Mouse (Mus musculus) testis, postnatal 10 days (tissue): Measurements from ENCODE around the gene Lyrm4.

Experiments used
- DNase-seq: peaks from one replicate; pipeline ENCODE4 v3.0.0; 2021; ENCODE audit warnings: low spot score

Gene Lyrm4

GRCm38 (mm10) chr13:36117143-36118014, at the start of gene Lyrm4, which contains the start of gene Fars2:
TSS of gene Lyrm4 (minus strand) at chr13:36117526.
TSS of gene Fars2 (plus strand) at chr13:36117412.
- DNase-seq: peak; percentile 99

GRCm38 (mm10) chr13:36163898-36164297, 46.6 kb upstream of the Lyrm4 start:
- DNase-seq: no peak

- no peak for DNase-seq
These were observed 46.1 kb upstream of the Lyrm4 start for GRCm38 (mm10) chr13:36163411-36163810.

- DNase-seq: no peak
These were observed 39.1 kb upstream of the Lyrm4 start for GRCm38 (mm10) chr13:36156340-36156931.

GRCm38 (mm10) chr13:36152728-36153498, 35.6 kb upstream of the Lyrm4 start:
- no peak for DNase-seq

- DNase-seq: no peak
These were observed 32.9 kb upstream of the Lyrm4 start for GRCm38 (mm10) chr13:36150272-36150671.

- DNase-seq: no peak
These were observed 32.0 kb upstream of the Lyrm4 start for GRCm38 (mm10) chr13:36149175-36149939.

- DNase-seq: no peak
These were observed 28.3 kb upstream of the Lyrm4 start for GRCm38 (mm10) chr13:36145601-36146000.

- no peak for DNase-seq
These were observed 23.1 kb upstream of the Lyrm4 start for GRCm38 (mm10) chr13:36140247-36141016.

GRCm38 (mm10) chr13:36139703-36140102, 22.4 kb upstream of the Lyrm4 start:
- no peak for DNase-seq

- DNase-seq: no peak
These were observed 14.8 kb upstream of the Lyrm4 start for GRCm38 (mm10) chr13:36131992-36132649.

GRCm38 (mm10) chr13:36131401-36131800, 14.1 kb upstream of the Lyrm4 start:
- DNase-seq: no peak

GRCm38 (mm10) chr13:36129360-36130054, 12.2 kb upstream of the Lyrm4 start:
- DNase-seq: no peak

- no peak for DNase-seq
These were observed 3.3 kb upstream of the Lyrm4 start for GRCm38 (mm10) chr13:36120606-36121005.

- no peak for DNase-seq
These were observed 2.4 kb upstream of the Lyrm4 start for GRCm38 (mm10) chr13:36119684-36120083.

- DNase-seq: peak; percentile 63
These were observed 695 bp downstream of the Lyrm4 start for GRCm38 (mm10) chr13:36116520-36117142.

GRCm38 (mm10) chr13:36113181-36113580, 4.1 kb downstream of the Lyrm4 start:
- DNase-seq: no peak

GRCm38 (mm10) chr13:36111331-36111730, 6.0 kb downstream of the Lyrm4 start:
- no peak for DNase-seq

- DNase-seq: no peak
These were observed 8.8 kb downstream of the Lyrm4 start for GRCm38 (mm10) chr13:36108528-36108927.
